Comparison of ENCODE assay signal across 23 mouse cellular contexts in the genomic region with DNA sequence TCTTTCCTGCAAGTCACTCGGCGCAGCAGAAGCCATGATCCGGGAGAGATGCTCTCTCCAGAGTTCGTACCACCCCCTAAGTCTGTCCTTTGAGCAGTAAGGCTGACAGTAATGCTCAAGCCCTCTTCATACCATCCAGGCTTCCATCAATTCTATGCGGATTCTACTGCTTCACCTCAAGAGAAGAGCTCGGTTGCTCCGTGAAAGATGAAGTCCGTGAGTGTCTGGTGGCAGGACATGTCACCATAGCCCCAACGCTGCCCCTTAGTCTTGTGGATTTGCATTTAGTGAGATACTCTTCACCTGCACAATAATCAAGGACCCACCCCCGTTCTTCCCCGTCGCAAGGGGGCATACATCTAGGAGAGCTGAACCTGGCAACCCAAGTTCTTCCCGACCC. TPM values are rescaled to one million over a fixed set of nuclear protein-coding genes. Genes with fewer than 3 reads are reported as not detected.
DNase-seq lines count a peak whose midpoint lies in the region; ATAC-seq and TF ChIP-seq lines count a peak whose summit lies in the region.
"Had no signal": no experiment of that assay in that cellular context is flagged by ENCODE, and none has a peak within 500 bp of the region (broad histone marks: within the 10 kb centered on the region; RNA-seq: fewer than 3 reads in every experiment).

No protein-coding gene starts in this region.

- H3K9ac ChIP-seq in forebrain, embryonic 11.5 days (ENCODE audit: low read length): no peak overlapping the region; the same call in 1 of the 2 replicates
- H3K9ac ChIP-seq in forebrain, postnatal 0 days: no peak overlapping the region
- no peak overlapping the region for H3K9ac ChIP-seq in midbrain, embryonic 13.5 days (replicated peaks)
- no peak overlapping the region for H3K9ac ChIP-seq in midbrain, postnatal 0 days (replicated peaks; ENCODE audit: low read length, poor library complexity, severe bottlenecking)
- no peak overlapping the region for H3K9ac ChIP-seq in forebrain, embryonic 14.5 days (ENCODE audit: low read length)
- H3K9ac ChIP-seq: hindbrain, embryonic 15.5 days; kidney, embryonic 15.5 days; liver, embryonic 12.5 days; liver, postnatal 0 days had no signal

- no peak overlapping the region for H3K27ac ChIP-seq in forebrain, embryonic 11.5 days (ENCODE audit: low read depth, low read length)
- no peak overlapping the region for H3K27ac ChIP-seq in forebrain, postnatal 0 days (ENCODE audit: low read depth, low read length)
- H3K27ac ChIP-seq in midbrain, embryonic 13.5 days: no peak overlapping the region
- no peak overlapping the region for H3K27ac ChIP-seq in midbrain, postnatal 0 days (ENCODE audit: low read depth, low read length)
- H3K27ac ChIP-seq in forebrain, embryonic 14.5 days (ENCODE audit: low read depth, low read length): no peak overlapping the region
- H3K27ac ChIP-seq: hindbrain, embryonic 10.5 days; hindbrain, embryonic 15.5 days; kidney, embryonic 15.5 days; left cerebral cortex, adult 2 months; liver, embryonic 12.5 days had no signal

- TF ChIP-seq CTCF in forebrain, postnatal 0 days (IDR thresholded peaks at IDR 0.05; ENCODE audit: low read depth): no peak
- no peak for TF ChIP-seq CTCF in midbrain, postnatal 0 days (IDR thresholded peaks at IDR 0.05)
- TF ChIP-seq CTCF in E14TG2a.4 (conservative IDR thresholded peaks at IDR 0.05; ENCODE audit: low read length): peak; percentile 11; the same call in 1 of the 2 replicates

- peaks cover 37% of the 10 kb centered on the region for H3K27me3 ChIP-seq in forebrain, embryonic 11.5 days (ENCODE audit: control insufficient read depth, insufficient read depth, low read length)
- peaks cover 41% of the 10 kb centered on the region for H3K27me3 ChIP-seq in forebrain, postnatal 0 days (ENCODE audit: insufficient read depth, low read length)
- peaks cover 98% of the 10 kb centered on the region for H3K27me3 ChIP-seq in midbrain, embryonic 13.5 days
- peaks cover 80% of the 10 kb centered on the region for H3K27me3 ChIP-seq in midbrain, postnatal 0 days (ENCODE audit: insufficient read depth, low read length)
- H3K27me3 ChIP-seq in E14TG2a.4 (ENCODE audit: insufficient read depth, low read length): peaks cover 97% of the 10 kb centered on the region
- peaks cover 44% of the 10 kb centered on the region for H3K27me3 ChIP-seq in forebrain, embryonic 14.5 days (replicated peaks; ENCODE audit: control insufficient read depth, insufficient read depth, low read length)

- DNase-seq in forebrain, embryonic 11.5 days (ENCODE audit: low spot score): no peak
- DNase-seq in forebrain, postnatal 0 days: no peak
- no peak for DNase-seq in midbrain, postnatal 0 days (ENCODE audit: low spot score)
- no peak for DNase-seq in forebrain, embryonic 14.5 days (ENCODE audit: low spot score)
- no peak for DNase-seq in frontal cortex, postnatal 10 days (ENCODE audit: low spot score in 2 of 2)

- H3K4me2 ChIP-seq in forebrain, embryonic 11.5 days (ENCODE audit: low read depth, low read length, severe bottlenecking): peak overlapping the region; percentile 32; the same call in 1 of the 2 replicates
- H3K4me2 ChIP-seq in forebrain, postnatal 0 days (ENCODE audit: low read depth): no peak overlapping the region
- peak overlapping the region; percentile 57 for H3K4me2 ChIP-seq in midbrain, embryonic 13.5 days (replicated peaks)
- H3K4me2 ChIP-seq in midbrain, postnatal 0 days (ENCODE audit: low read depth, low read length, poor library complexity, severe bottlenecking): no peak overlapping the region
- H3K4me2 ChIP-seq in forebrain, embryonic 14.5 days (ENCODE audit: low read length): peak overlapping the region; percentile 27; the same call in 1 of the 2 replicates
- H3K4me2 ChIP-seq: hindbrain, embryonic 15.5 days; liver, embryonic 12.5 days had no signal

- H3K9me3 ChIP-seq in forebrain, embryonic 11.5 days (ENCODE audit: control insufficient read depth, low read length): no peaks in the 10 kb centered on the region
- no peaks in the 10 kb centered on the region for H3K9me3 ChIP-seq in forebrain, postnatal 0 days (ENCODE audit: low read length)
- H3K9me3 ChIP-seq in midbrain, embryonic 13.5 days: no peaks in the 10 kb centered on the region
- no peaks in the 10 kb centered on the region for H3K9me3 ChIP-seq in midbrain, postnatal 0 days (ENCODE audit: low read length)
- H3K9me3 ChIP-seq in E14TG2a.4 (ENCODE audit: low read length): no peaks in the 10 kb centered on the region
- H3K9me3 ChIP-seq in forebrain, embryonic 14.5 days (replicated peaks; ENCODE audit: control insufficient read depth, low read length): no peaks in the 10 kb centered on the region
- H3K9me3 ChIP-seq: hindbrain, embryonic 10.5 days; hindbrain, embryonic 15.5 days; kidney, embryonic 15.5 days; liver, embryonic 12.5 days had no signal

- WGBS in forebrain, embryonic 11.5 days: 19% methylated on average over 13 of the region's 13 CpGs
- 32% methylated on average over 13 of the region's 13 CpGs for WGBS in forebrain, postnatal 0 days
- WGBS in midbrain, embryonic 13.5 days: 13% methylated on average over 13 of the region's 13 CpGs
- 13% methylated on average over 13 of the region's 13 CpGs for WGBS in midbrain, postnatal 0 days
- WGBS in forebrain, embryonic 14.5 days: 24% methylated on average over 13 of the region's 13 CpGs

- no peak for ATAC-seq in forebrain, embryonic 11.5 days (replicated peaks; ENCODE audit: low FRiP score)
- ATAC-seq in forebrain, postnatal 0 days: no peak
- no peak for ATAC-seq in midbrain, embryonic 13.5 days
- no peak for ATAC-seq in midbrain, postnatal 0 days (ENCODE audit: low FRiP score)
- no peak for ATAC-seq in forebrain, embryonic 14.5 days
- ATAC-seq: activated CD4-positive, CD25-positive, alpha-beta regulatory T cell, adult 4 months; inflammation-experienced regulatory T-cells, adult 6 months; liver, embryonic 12.5 days; liver, postnatal 0 days had no signal

- no peaks in the 10 kb centered on the region for H3K36me3 ChIP-seq in forebrain, embryonic 11.5 days (ENCODE audit: control insufficient read depth, insufficient read depth, low read length)
- H3K36me3 ChIP-seq in forebrain, postnatal 0 days (ENCODE audit: insufficient read depth): no peaks in the 10 kb centered on the region
- H3K36me3 ChIP-seq in midbrain, embryonic 13.5 days: no peaks in the 10 kb centered on the region
- H3K36me3 ChIP-seq in midbrain, postnatal 0 days (ENCODE audit: insufficient read depth, low read length): no peaks in the 10 kb centered on the region
- no peaks in the 10 kb centered on the region for H3K36me3 ChIP-seq in E14TG2a.4 (ENCODE audit: insufficient read depth, low read length)
- no peaks in the 10 kb centered on the region for H3K36me3 ChIP-seq in forebrain, embryonic 14.5 days (ENCODE audit: control insufficient read depth, insufficient read depth, low read length)
- H3K36me3 ChIP-seq: hindbrain, embryonic 10.5 days; hindbrain, embryonic 15.5 days; kidney, embryonic 15.5 days; liver, embryonic 12.5 days had no signal

- peaks cover 14% of the 10 kb centered on the region for H3K4me1 ChIP-seq in forebrain, embryonic 11.5 days (replicated peaks; ENCODE audit: control insufficient read depth, insufficient read depth, low read length)
- H3K4me1 ChIP-seq in forebrain, postnatal 0 days (ENCODE audit: insufficient read depth): no peaks in the 10 kb centered on the region
- peaks cover 27% of the 10 kb centered on the region for H3K4me1 ChIP-seq in midbrain, embryonic 13.5 days (replicated peaks)
- H3K4me1 ChIP-seq in midbrain, postnatal 0 days (ENCODE audit: insufficient read depth, low read length): peaks cover 5% of the 10 kb centered on the region; the same call in 1 of the 2 replicates
- H3K4me1 ChIP-seq in E14TG2a.4 (replicated peaks; ENCODE audit: low read depth, low read length): peaks cover 24% of the 10 kb centered on the region
- H3K4me1 ChIP-seq in forebrain, embryonic 14.5 days (ENCODE audit: control insufficient read depth, insufficient read depth, low read length): peaks cover 12% of the 10 kb centered on the region
- H3K4me1 ChIP-seq: liver, embryonic 12.5 days had no signal

- H3K4me3 ChIP-seq in forebrain, embryonic 11.5 days (ENCODE audit: low read depth, low read length): no peak overlapping the region
- no peak overlapping the region for H3K4me3 ChIP-seq in forebrain, postnatal 0 days (ENCODE audit: low read depth, low read length)
- H3K4me3 ChIP-seq in midbrain, embryonic 13.5 days (replicated peaks): peak overlapping the region; percentile 1; the same call in 1 of the 2 replicates
- H3K4me3 ChIP-seq in midbrain, postnatal 0 days (ENCODE audit: low read depth, low read length): no peak overlapping the region
- no peak overlapping the region for H3K4me3 ChIP-seq in E14TG2a.4 (replicated peaks; ENCODE audit: low read length)
- no peak overlapping the region for H3K4me3 ChIP-seq in forebrain, embryonic 14.5 days (ENCODE audit: low read depth, low read length)
- H3K4me3 ChIP-seq: hindbrain, embryonic 10.5 days; hindbrain, embryonic 15.5 days; kidney, embryonic 15.5 days; left cerebral cortex, adult 2 months; liver, embryonic 12.5 days had no signal

RNA-seq across cellular contexts. Expression of a gene that starts 4.6 kb away (rescaled TPM):
- 75.6 and 78.9 TPM in 2 replicates for polyA plus RNA-seq in forebrain, embryonic 11.5 days (2014; fragmentation: Nextera tagmentation; extraction: Ambion mirVana)
- total RNA-seq in forebrain, postnatal 0 days (2014; rRNA removed): 3.2 and 6.0 TPM in 2 replicates
- 4.7 and 11.2 TPM in 2 replicates for polyA plus RNA-seq in forebrain, postnatal 0 days (2015; fragmentation: Nextera tagmentation; extraction: Ambion mirVana)
- 16.3 and 20.3 TPM in 2 replicates for polyA plus RNA-seq in midbrain, embryonic 13.5 days (2015; fragmentation: Nextera tagmentation; extraction: Ambion mirVana)
- total RNA-seq in midbrain, postnatal 0 days (2014; rRNA removed): 6.1 and 6.6 TPM in 2 replicates
- polyA plus RNA-seq in midbrain, postnatal 0 days (2015; fragmentation: Nextera tagmentation; extraction: Ambion mirVana): 10.3 and 10.5 TPM in 2 replicates
- polyA plus RNA-seq in forebrain, embryonic 14.5 days (2014; fragmentation: Nextera tagmentation; extraction: Ambion mirVana): 9.3 and 9.4 TPM in 2 replicates
- total RNA-seq: common myeloid progenitor, adult 5-6 weeks; heart, adult 8-10 months; heart, postnatal 14 days; megakaryocyte, adult 5-6 weeks; monocyte, adult 5-6 weeks; neutrophil, adult 5-6 weeks had no signal
- polyA plus RNA-seq: activated CD4-positive, CD25-positive, alpha-beta regulatory T cell, adult 4 months; heart, embryonic 14.5 days; inflammation-experienced regulatory T-cells, adult 6 months; liver, postnatal 0 days; lung, embryonic 16.5 days had no signal

Comparison
In these comparisons a context has a peak if more than half of its experiments do, and no peak if none do; other contexts are left out.
1. H3K4me2 ChIP-seq: peak in forebrain, embryonic 11.5 days (single experiment), midbrain, embryonic 13.5 days (single experiment) and forebrain, embryonic 14.5 days (single experiment); none in forebrain, postnatal 0 days (single experiment) and midbrain, postnatal 0 days (single experiment).